Mouse (Mus musculus): ENCODE results near the gene Ccnt2.
"Not testable (repeated sequence)": the region's sequence is repeated elsewhere in the genome, so short reads cannot be mapped to it uniquely, and the experiment has no call there.

The Ccnt2 gene

DNA sequence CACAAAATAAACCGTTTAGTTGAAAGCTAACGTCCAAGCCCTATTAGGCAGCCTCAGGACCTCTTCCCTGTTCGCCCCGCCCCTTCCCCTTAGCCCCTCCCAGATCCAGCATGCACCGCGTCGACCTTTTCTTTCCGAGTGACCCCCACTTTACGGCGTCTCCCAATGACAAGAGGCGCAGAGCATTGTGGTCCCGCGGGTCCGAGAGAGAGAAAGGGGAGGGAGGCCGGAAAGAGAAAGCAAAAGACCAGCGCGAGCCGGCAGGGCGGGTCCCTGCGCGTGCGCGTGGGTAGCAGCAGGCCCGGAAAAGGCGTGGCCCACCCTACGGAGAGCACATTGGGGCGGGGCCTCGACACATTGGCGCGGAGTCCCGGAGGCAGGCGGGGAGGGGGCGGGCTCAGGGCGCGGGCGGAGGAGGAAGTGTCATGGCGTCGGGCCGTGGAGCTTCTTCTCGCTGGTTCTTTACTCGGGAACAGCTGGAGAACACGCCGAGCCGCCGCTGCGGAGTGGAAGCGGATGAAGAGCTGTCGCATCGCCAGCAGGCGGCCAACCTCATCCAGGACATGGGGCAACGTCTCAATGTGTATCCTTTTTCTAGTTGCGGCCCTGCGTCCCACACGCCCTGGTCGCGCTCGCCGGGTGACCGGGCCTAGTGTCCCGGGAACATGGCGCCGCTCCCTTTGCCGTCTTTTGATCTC is at the start of gene Ccnt2:
Gene Ccnt2 (plus strand): TSS at position 362 of the 698 bp plus-strand sequence.
- in situ Hi-C loops (cut with MboI; ENCODE audit: low sequenced_read_pairs), result no loop called here

DNA sequence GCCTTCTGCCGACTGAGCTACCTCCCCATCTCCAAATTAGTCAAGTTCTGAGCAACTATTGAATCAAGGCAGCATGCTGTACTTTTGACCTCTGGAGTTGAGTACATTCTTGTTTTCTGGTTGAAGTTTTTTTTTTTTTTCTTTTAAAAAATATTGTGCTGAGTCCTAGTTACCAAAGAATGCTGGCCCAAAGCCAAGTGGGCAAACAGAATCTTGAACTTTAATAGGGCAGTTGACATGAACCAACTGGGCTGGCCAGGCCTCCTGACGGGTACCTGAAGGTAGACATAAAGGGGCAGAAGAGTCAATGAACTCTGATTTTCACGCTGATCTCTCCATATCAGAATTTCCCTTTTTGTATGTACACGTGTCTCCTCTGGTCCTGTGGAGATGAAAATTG is 44.9 kb upstream of the Ccnt2 start, which contains the start of gene Acmsd:
Gene Acmsd (plus strand): TSS at position 318 of the 400 bp plus-strand sequence.
- in situ Hi-C loops (cut with MboI; ENCODE audit: low sequenced_read_pairs), result loop anchor here (25.0 kb wide), 1 partner anchor 717 kb away; no protein-coding TSS in a partner anchor

DNA sequence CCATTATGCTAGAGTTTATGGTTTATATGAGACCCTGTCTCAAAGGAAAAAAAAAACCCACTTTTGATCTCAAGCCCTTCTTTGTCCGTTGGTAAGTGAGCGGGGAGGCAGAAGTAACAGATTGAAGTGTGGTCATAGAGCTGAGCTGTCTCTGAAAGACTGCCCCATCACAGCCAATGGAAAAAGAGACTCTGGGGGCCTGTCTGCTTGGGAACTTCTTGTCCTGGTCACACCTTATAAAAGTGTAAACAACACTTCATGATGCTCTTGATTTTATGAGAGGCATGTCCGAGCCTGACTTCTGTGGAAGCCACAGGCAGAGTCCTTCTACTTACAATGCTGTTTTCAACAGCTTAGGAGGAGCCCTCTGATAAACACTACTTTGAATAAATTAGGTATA is 42.9 kb upstream of the Ccnt2 start:
- in situ Hi-C loops (cut with MboI; ENCODE audit: low sequenced_read_pairs), result loop anchor here (25.0 kb wide), 1 partner anchor 719 kb away; no protein-coding TSS in a partner anchor

DNA sequence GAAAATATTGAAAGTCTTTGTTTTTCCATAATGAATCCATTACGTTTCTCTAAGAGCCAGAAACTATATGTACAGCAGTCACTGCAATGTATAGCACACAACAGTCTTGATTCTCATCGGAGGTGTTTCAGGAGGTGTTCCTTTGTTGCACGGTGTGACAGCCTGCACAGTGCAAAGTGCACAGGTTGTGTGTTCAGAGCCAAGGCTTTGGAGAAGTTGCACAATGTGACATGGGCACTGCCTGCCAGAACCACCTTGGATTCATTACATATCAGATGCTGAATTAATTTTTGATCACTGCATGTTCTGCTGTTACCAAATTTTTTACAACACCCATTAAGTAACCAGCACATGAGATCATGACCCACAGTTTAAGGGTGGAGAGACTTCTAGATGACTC is 41.5 kb upstream of the Ccnt2 start:
- in situ Hi-C loops (cut with MboI; ENCODE audit: low sequenced_read_pairs), result loop anchor here (25.0 kb wide), 1 partner anchor 720 kb away; no protein-coding TSS in a partner anchor

DNA sequence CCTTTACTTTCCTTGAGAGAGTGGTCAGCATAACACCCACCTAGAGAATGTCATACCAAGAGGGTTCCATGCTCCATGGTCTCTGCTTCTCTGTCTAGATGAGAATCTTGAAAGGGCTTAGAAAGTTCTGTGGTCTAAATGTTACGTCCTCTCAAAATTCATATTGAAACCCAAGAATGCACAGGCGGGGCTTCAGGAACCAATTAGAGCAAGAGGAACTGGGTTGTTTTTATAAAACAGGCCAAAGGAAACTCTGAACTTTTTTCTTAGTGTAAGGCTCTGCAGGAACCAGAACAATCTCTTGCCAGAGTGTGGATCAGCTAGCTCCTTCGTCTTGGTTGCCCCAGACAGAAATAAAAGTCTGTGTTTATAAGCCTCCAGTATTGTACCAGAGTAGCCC is 41.1 kb upstream of the Ccnt2 start:
- in situ Hi-C loops (cut with MboI; ENCODE audit: low sequenced_read_pairs), result loop anchor here (25.0 kb wide), 1 partner anchor 721 kb away; no protein-coding TSS in a partner anchor

DNA sequence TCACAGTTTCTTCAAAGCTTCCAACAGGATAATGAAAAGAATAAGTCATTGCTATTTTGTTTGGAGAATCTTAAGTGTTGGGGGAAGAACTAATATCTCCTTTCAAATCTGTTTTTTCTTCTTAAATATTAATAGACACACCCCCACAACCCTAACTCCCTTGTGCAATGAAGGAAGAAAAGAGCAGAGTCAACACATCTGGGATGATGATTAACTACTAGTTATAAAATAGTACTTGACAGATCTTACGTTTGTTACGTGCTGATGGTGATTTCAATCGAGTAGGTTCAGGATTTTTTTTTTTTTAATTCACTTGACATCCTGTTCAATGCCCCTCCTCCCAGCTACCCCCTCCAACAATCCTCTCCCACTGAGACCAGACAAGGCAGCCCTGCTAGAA is 38.6 kb upstream of the Ccnt2 start:
- in situ Hi-C loops (cut with MboI; ENCODE audit: low sequenced_read_pairs), result loop anchor here (25.0 kb wide), 1 partner anchor 723 kb away; no protein-coding TSS in a partner anchor

DNA sequence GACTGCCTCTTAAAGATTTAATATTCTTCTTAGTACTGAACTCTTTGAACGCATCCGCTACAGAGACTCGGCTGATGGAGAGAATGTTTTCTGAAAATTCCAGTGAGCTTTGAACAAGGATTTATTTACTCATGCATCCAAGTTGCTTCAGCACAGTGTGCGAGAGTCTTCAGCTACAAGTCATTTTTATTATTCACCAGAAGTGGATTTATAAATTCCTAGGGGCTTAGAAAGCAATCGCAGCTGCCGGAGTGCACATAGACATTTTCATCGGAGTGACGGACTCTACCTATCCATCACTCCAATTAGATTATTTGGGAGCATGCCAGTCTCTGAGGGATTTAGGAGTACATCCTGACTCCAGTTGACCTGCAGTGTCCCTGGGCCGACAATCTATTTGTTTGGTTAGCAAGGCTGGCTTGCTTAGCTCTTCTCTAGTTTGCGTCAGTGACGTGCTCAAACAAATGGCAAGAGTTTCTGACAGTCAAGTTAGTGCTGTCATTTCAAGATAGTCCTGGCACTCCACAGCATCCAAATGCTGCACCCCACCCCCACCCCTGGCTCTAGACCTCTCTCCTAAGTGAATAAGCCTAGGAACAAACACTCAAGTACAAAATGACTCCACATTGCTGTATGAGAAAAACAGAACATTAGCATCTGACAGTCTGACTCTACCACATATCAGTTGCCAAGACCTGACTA is 23.4 kb upstream of the Ccnt2 start:
- in situ Hi-C loops (cut with MboI; ENCODE audit: low sequenced_read_pairs), result no loop called here

DNA sequence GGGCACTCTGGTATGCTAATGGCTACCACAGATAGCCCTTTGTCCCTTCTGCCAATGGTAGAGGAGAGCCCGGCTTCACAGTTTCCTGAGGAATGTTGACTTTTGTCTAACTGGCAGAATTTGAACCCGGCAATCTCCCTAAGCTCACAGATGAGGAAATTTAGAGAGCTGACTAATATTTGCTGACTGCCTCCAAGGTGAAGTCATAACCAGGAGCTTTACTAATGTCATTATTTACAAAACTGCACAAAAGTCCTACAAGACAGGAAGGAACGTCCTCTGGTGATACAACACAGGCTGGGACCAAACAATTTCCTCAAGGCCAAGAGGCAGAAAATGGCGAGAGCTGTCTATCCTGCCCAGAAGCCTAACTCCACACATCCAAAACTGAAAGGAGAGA is 18.2 kb upstream of the Ccnt2 start:
- in situ Hi-C loops (cut with MboI; ENCODE audit: low sequenced_read_pairs), result no loop called here

DNA sequence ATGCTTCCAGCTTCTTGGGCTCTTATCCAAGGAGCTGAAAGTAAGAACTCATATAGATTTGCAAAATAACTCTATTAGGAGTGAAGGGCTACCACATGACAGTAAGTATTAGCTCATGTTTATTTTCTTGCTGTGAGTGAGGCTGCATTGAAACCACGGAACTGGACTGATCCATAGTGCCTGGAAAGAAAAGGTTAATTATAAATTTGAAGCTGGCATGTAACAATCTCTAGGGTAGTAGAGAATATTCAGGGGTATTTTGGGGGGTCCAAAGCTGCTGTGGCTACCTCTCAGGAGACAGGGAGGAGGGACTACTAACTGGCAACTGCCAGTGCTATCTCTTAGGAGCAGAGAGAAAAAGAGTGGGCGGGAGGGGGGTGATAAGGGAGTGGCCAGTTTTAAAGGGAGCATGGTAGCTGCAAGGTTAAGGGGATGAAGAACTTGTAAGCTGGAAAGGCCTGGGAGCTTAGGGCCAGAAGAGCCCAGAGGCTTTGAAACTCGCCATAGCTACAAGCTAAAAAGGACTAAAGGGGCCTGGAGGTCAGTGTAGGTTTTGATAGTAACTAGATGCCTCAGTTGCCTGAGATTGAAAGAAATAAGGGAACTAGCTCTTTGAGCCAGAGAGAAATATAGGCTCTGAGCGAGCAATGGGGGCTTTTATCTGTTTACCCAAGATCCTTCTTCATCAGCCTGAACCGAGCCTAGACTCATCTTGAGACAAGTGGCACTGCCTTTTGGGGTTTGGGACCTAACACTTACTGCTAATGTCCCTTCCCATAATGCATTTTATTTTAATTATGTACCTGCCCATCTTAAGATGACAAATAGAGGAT is 17.4 kb upstream of the Ccnt2 start:
- in situ Hi-C loops (cut with MboI; ENCODE audit: low sequenced_read_pairs), result no loop called here

DNA sequence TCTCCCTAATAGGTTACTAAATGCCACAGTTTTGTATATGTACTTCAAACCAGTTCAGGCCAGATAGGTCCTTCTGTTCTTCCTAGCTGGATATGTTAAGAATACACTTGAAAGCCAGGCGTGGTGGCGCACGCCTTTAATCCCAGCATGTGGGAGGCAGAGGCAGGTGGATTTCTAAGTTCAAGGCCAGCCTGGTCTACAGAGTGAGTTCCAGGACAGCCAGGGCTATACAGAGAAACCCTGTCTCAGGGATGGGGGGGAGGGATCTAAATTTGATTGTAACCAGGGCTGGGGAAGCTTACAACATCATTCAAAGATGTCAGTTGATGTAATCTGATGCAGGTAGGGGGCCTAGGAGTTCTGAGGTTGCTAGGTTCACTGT is 16.8 kb upstream of the Ccnt2 start:
- in situ Hi-C loops (cut with MboI; ENCODE audit: low sequenced_read_pairs), result not testable (repeated sequence)

DNA sequence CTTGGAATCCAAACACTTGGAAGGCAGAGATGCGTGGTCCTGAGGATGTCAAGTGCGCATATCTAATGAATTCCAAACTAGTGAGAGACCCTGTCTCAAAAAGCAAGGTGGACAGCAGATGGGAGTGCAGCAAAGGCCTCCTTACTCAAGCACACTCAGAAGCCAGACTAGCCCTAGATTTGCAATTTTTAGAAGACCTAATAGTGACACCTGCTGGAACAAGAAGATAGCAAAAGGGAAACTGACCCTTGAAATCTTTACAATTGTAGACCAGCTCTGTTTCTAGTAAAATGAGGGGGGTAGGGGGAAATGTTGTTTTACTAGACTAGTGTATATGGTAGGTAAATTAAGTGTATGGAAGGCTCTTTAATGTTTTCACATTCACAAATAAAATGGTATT is 8.5 kb upstream of the Ccnt2 start:
- in situ Hi-C loops (cut with MboI; ENCODE audit: low sequenced_read_pairs), result no loop called here

DNA sequence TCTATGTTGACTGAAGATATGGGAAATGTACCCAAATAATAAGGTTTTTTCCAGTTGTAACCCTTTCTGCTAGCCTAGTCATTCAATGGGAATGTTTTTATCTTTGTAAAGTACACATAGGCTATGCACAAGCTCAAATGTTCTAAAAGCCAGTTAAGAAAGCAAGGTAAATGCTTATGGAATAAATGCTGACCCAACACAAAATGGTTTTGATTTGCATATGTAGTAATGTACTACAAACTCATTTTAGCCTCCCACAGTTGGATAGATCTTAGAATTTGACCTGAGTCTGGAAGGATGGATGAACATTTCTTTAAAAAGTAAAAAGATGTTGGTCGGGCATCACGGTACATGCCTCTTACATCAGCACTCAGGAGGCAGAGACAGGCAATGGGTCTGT is 7.2 kb upstream of the Ccnt2 start:
- in situ Hi-C loops (cut with MboI; ENCODE audit: low sequenced_read_pairs), result no loop called here

DNA sequence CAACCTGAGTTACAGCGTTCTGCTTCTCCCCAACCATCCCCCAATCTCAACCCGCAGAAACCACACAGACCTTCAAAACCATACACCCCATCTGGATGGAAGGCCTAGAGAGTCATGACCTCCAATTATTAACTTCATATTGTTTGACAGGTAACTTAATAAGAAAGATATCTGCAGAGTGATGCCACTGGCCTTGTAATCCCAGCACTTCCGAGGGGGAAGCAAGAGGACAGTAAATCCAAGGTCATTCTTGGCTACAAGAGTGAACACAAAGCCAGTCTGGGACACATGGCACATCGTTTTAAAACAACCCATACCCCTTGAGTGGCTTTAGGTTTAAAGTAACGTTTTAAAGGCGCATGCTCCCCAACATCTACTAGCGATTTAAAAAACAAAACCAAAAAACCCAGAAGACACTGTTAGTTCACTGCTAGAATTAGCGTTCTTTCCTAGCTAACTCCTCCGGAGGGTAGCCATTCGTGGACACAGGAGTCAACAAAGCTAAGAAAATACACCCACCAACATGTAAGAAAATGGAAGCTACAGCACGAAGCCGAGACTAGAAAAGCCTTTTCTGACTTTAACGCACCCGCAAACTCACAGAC is 664 bp upstream of the Ccnt2 start:
- in situ Hi-C loops (cut with MboI; ENCODE audit: low sequenced_read_pairs), result no loop called here

DNA sequence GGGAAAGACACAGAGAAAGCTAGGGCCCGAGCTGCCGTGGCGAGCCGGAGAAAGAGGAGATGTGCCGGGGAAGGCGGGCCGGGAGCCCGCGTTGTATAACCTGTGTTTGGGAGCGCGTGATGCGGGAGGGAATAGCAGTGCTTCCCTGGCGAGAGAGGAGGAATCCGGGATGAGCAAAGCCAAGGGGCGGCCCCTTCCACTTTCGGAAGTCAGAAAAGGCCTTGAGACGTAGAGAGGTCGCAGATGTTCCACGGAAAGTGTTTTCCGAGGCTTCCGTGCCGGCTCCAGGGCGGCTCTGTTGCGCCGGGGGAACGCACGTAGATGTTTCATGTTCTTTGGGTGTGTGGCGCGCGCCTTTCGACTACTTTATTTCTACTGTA is 527 bp downstream of the Ccnt2 start:
- in situ Hi-C loops (cut with MboI; ENCODE audit: low sequenced_read_pairs), result no loop called here

DNA sequence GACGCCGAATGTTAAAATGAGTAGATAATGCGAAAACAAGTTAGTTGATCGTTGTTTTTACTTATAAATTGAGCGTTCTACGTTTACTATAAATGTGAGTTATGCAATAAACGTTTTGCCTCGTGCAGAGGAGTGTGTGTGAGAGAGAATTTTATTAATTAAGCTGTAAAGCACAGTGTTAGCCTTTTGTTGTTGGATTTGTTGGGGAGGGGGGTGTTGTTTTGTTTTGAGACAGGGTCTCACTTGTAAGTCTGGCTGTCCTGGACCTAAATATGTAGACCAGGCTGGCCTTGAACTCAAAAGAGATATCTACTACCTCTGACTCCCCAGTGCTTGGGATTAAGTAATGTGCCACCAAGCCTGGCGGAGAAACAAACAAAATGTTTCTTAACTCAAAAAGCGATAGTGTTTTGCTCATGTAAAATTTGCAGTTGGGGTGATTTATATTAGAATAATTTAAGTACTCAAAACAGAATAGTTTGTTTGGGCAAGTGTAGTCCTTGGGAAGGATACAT is 1.3 kb downstream of the Ccnt2 start:
- in situ Hi-C loops (cut with MboI; ENCODE audit: low sequenced_read_pairs), result no loop called here

DNA sequence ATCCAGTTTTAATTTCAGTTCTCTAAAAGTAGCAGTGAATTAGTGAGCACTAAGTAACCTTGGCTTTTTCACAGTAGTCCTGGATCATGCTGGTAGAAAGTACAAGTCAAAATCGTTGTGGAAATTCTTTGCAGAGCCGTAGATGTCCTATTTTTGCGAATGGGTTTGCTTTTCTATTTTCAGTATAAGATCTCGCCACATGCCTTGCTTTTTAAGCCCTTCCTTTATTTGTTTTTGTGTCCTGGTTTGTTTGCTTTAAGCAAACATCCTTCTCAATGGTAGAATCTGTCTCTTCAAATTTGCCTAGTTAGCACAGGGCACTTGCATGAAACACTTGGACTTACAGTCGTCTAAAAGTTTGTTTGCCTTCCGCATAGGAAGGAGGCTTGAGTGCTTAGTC is 2.3 kb downstream of the Ccnt2 start:
- in situ Hi-C loops (cut with MboI; ENCODE audit: low sequenced_read_pairs), result no loop called here

DNA sequence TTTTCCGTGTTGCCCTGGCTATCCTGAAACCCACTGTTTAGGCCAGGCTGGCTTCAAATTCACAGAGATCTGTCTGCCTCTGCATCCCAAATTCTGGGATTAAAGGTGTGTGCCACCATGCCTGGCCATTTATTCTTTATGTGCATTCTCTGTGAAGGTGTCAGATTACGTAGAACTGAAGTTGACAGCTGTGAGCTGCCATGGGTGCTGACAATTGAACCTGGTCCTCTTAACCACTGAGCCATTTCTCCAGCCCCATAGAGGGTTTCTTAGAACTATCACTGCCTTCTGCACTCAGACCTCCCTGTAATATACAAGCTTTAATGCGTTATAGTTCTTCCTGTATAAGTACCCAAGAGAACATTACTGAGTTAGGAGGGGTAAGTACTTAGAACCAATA is 4.6 kb downstream of the Ccnt2 start:
- in situ Hi-C loops (cut with MboI; ENCODE audit: low sequenced_read_pairs), result no loop called here

DNA sequence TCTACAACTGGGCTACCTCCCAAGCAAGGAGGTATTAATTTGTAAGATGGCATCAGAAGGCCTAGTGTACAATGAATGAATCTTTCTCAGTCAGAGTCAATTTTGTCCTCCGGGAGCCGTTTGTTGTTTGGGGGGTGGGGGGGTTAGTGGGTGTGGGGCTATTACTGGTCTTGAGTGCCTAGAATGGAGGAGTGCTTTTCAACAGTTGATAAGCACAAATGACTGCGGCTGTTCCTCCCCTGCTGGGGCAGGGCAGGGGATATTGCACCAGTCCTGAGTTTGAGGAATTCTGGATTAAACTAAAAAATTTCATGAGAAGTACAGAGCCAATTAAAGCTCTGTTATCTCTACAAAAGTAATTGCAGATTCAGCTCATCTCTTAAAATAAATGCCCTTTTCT is 6.2 kb downstream of the Ccnt2 start:
- in situ Hi-C loops (cut with MboI; ENCODE audit: low sequenced_read_pairs), result no loop called here

DNA sequence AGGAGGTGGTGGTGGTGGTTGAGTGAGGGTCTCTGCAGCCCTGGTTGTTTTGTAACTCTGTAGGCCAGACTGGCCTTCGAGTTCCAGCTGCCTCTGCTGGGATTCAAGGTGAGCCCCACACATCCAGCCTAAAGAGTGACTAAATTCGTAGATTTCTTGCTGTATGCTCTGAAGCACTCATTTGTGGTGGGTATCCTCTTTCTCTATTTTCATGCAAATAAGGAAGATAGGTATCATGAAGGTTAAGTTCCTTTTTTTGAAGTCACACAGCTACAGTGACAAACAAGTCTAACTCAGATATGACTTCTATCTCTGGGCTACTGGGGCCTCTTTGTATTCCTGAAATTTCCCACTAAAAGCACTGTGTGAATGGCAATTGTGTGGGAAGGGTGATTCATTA is 6.9 kb downstream of the Ccnt2 start:
- in situ Hi-C loops (cut with MboI; ENCODE audit: low sequenced_read_pairs), result no loop called here

DNA sequence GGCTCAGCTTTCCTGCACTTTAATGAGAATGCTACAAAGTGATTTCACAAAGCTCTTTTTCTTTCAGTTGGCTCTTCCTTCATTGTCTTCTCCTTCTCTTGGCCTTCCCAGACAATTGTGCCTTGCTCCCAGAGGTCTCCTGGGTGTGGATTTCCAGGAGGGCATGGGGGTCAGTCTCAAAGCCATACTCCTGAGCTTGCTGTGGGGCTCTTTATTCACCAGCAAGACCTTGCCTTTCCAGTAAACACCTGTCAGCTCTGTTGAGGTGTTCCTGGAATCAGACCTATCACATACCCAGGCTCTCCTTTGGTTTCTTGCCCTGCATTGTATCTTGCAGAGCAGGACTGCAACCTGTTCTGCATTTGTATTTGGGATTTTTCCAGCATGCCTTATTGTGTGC is 9.9 kb downstream of the Ccnt2 start:
- in situ Hi-C loops (cut with MboI; ENCODE audit: low sequenced_read_pairs), result no loop called here

DNA sequence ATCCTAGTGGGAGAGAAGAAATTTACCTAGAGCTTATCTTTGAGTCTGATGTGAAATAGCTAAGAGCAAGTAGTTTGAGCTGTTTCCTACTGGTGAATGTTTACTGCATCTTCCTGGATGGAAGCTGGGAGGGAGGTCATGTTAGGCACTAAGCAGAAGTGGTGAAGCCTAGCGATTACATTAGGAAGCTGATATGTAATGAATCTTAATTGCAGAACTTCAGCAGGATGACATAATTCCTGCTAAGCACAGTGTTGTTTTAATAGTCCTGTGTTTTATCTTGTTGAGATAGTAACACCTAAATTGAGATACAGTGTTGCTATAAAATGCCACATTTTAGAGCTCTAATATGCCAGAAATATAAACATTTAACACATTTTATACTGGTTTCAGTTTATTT is 11.9 kb downstream of the Ccnt2 start:
- in situ Hi-C loops (cut with MboI; ENCODE audit: low sequenced_read_pairs), result no loop called here
